Mouse (Mus musculus): ENCODE data around the gene Plekhm1. TPM values are rescaled to one million over a fixed set of nuclear protein-coding genes. Genes with fewer than 3 reads are reported as not detected.

Plekhm1 gene
- polyA plus RNA-seq, 1 experiment from 2014 or later, result 8.3 TPM

GRCm38 (mm10) chr11:103370397-103371221, 41.9 kb downstream of the Plekhm1 start:
- Histone ChIP-seq H3K27me3 (no peaks in the 10 kb centered on the region), H3K4me1 (peaks cover 21% of the 10 kb centered on the region; the same call in 1 of the 2 replicates), H3K9ac (no peak overlapping the region), H3K4me2 (no peak overlapping the region), H3K4me3 (no peak overlapping the region), H3K9me3 (no peaks in the 10 kb centered on the region), H3K27ac (peak overlapping the region; percentile 44; the same call in 1 of the 2 replicates), H3K36me3 (peaks cover 11% of the 10 kb centered on the region; the same call in 1 of the 2 replicates)
- no peak for ATAC-seq (ENCODE audit: borderline replicate concordance, extremely low read depth, low FRiP score, low TSS enrichment)
- 81% methylated on average over 9 of the region's 9 CpGs for WGBS

DNA sequence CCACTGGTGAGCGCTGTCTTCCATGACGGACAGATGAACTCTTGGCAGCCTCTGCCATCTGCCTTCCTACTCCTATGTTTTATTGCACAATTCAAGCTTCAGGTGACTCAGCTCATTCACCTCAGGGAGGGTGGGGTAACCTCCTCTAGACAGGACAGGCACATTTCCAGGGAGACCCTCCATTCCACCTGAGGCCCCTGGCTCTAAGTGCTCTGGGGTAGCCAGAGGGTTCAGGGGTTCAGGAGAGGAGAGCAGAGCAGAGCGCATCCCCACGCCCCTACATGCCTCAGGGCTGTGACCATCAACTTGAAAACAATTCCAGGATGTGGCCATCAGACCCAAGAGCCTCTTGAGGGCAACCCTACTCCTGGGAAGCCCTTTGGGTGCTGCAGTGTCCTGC, 47.0 kb downstream of the Plekhm1 start:
- peaks cover 39% of the 10 kb centered on the region for H3K4me1 ChIP-seq
- 85% methylated on average over 4 of the region's 4 CpGs for WGBS
- H3K9me3 ChIP-seq, result no peaks in the 10 kb centered on the region
- H3K36me3 ChIP-seq, result peaks cover 11% of the 10 kb centered on the region; the same call in 1 of the 2 replicates
- no peak overlapping the region for H3K4me3 ChIP-seq
- H3K4me2 ChIP-seq, result no peak overlapping the region
- no peak overlapping the region for H3K27ac ChIP-seq
- ATAC-seq (ENCODE audit: borderline replicate concordance, extremely low read depth, low FRiP score, low TSS enrichment), result no peak
- H3K9ac ChIP-seq, result no peak overlapping the region
- H3K27me3 ChIP-seq, result peaks cover 36% of the 10 kb centered on the region

DNA sequence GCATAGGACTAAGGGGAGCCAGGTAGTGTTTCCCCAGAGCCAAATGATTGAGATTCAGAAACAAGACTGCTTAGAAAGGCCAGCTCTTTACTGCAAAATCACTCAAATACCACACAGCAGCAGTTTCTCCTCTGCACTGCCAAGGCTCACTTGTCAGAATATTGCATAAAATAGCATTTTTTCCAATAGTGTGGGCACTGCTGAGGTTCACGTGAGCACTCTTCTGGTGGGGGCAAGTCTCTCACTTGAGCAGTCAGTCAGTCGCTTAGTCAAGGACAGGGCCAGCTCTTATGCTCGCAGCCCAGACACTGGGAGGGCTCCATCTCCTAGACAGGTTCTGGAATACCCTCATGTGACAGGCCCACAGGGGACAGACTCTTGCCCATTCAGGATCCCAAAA, 47.5 kb downstream of the Plekhm1 start:
- Histone ChIP-seq H3K27me3 (peaks cover 36% of the 10 kb centered on the region), H3K36me3 (peaks cover 11% of the 10 kb centered on the region; the same call in 1 of the 2 replicates), H3K9me3 (no peaks in the 10 kb centered on the region), H3K4me1 (peaks cover 39% of the 10 kb centered on the region), H3K4me2 (no peak overlapping the region), H3K4me3 (no peak overlapping the region), H3K27ac (peak overlapping the region; percentile 88; the same call in 1 of the 2 replicates), H3K9ac (no peak overlapping the region)
- WGBS, result 69% methylated on average over 3 of the region's 3 CpGs
- ATAC-seq (ENCODE audit: borderline replicate concordance, extremely low read depth, low FRiP score, low TSS enrichment), result no peak

DNA sequence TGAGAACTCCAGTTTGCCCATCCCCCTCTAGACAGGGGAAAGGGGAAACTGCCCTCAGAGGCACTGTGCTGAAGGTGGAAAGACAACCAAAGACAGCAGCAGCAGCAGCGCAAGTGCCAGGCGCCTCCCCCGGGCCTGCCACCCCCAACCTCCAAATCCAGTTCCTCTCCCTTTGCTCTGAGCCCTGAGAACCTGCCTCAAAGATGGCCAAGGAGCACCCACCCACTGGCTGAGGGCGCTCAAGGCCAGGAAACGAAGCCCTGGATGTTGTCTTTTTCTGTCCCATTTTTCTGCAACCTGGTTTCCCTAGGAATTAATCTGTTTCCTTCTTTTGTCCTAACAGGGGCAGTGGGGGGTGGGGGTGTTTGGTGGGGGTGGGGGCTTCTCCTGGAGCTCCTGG, 48.2 kb downstream of the Plekhm1 start:
- Histone ChIP-seq H3K4me2 (peak overlapping the region; percentile 89), H3K36me3 (peaks cover 11% of the 10 kb centered on the region; the same call in 1 of the 2 replicates), H3K9me3 (no peaks in the 10 kb centered on the region), H3K4me1 (peaks cover 41% of the 10 kb centered on the region), H3K27ac (peak overlapping the region; percentile 88), H3K9ac (no peak overlapping the region), H3K27me3 (peaks cover 39% of the 10 kb centered on the region), H3K4me3 (no peak overlapping the region)
- 41% methylated on average over 5 of the region's 5 CpGs for WGBS
- ATAC-seq (ENCODE audit: borderline replicate concordance, extremely low read depth, low FRiP score, low TSS enrichment), result no peak

DNA sequence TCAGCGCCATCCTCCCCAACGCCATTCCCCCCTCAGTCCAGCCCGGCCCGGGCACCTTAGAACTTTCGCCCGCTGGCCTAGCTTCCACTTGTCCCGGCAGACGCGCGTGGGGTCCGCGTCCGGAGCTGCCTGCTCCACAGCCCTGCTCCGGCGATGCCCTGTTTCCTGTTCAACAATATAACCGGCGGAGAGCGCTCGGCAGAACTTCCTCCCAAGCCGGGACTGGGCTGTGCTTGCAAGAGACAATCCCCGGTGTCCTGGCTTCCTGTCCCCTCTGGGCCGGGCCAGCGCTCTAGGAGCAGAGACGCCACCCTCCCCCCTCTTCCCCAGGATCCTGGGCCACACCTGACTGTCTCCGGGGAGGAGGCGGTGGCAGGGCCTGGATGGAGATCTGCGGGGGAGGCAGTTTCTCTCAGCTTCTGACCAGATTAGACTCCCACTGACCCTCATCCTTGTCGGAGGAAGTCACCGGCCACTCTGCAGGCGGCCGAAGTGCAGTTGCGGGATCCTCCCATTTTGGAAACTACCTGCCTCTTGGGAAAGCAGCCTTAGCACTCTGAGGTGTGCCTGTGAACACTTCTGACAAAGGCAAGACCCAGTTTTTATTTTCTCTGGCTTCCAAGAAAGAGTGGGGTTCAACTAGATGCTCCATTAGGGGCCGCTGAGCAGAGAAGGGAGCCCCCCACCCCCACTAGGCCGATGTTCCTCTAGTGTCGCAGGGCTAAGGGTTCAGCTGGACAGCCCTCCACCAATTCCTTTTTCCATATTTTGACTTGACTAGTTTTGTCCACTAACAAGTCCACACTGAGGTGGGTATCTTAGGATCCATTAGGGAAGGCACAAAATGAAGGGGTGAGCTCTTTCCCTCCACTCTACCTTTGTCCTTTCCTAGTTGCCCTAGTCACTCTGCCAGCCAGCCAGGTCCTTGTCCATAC, 49.0 kb downstream of the Plekhm1 start, which contains the start of gene Arhgap27:
Gene Arhgap27, minus strand, starts transcription at position 479 of the 935 bp plus-strand sequence.
- Histone ChIP-seq H3K36me3 (peaks cover 11% of the 10 kb centered on the region; the same call in 1 of the 2 replicates), H3K9ac (peak within 1 kb of the TSS; percentile 64), H3K9me3 (no peaks in the 10 kb centered on the region), H3K4me1 (peaks cover 49% of the 10 kb centered on the region), H3K27me3 (peaks cover 46% of the 10 kb centered on the region), H3K4me2 (peak within 1 kb of the TSS; percentile 89), H3K27ac (peak within 1 kb of the TSS; percentile 88), H3K4me3 (peak within 1 kb of the TSS; percentile 50)
- peak; percentile 62 for ATAC-seq (ENCODE audit: borderline replicate concordance, extremely low read depth, low FRiP score, low TSS enrichment)
- WGBS, result 2% methylated on average over 35 of the region's 35 CpGs

DNA sequence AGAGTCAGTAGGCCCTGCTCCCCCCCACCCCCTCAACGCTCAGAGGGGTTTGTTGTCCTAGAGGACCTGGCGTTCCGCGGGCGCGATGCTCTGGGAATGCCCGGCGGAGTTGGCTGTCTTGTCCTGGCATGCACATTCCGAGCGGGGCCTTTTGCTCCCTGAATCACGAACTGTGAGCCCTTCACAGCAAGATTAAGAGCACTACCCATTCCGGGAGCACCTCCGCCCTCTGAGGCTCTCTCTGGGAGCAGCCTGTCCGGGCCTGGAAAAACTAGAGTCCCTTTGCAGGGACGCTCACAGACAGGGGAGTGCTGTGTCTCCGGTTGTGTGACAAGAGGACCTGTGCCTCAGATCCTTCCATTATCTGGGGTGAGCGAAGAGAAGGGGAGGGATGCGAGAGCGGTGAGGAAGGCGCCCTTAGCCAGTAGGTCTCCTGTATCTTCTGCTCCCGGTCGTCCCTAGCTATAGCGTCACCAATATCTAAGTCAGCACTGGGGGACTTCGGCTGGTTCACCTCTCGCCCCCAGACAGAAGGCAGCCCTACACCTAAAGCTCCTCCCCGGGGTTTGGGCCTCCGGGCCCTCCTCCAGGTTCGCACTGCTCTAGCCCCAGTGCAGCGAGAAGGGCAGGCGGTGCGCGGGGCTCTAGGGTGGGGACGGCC, 49.8 kb downstream of the Plekhm1 start:
- WGBS, result 0% methylated on average over 33 of the region's 33 CpGs
- peaks cover 51% of the 10 kb centered on the region for H3K4me1 ChIP-seq
- peak; percentile 15; the same call in 1 of the 2 replicates for ATAC-seq (ENCODE audit: borderline replicate concordance, extremely low read depth, low FRiP score, low TSS enrichment)

GRCm38 (mm10) chr11:103362054-103362432, 50.4 kb downstream of the Plekhm1 start:
- peak overlapping the region; percentile 64 for H3K9ac ChIP-seq
- peaks cover 51% of the 10 kb centered on the region for H3K4me1 ChIP-seq
- peaks cover 49% of the 10 kb centered on the region for H3K27me3 ChIP-seq
- peak; percentile 27; the same call in 1 of the 2 replicates for ATAC-seq (ENCODE audit: borderline replicate concordance, extremely low read depth, low FRiP score, low TSS enrichment)
- H3K4me3 ChIP-seq, result peak overlapping the region; percentile 50
- H3K4me2 ChIP-seq, result peak overlapping the region; percentile 89
- 4% methylated on average over 13 of the region's 13 CpGs for WGBS
- H3K9me3 ChIP-seq, result no peaks in the 10 kb centered on the region
- H3K27ac ChIP-seq, result peak overlapping the region; percentile 88
- H3K36me3 ChIP-seq, result peaks cover 5% of the 10 kb centered on the region; the same call in 1 of the 2 replicates

More for the DNA sequence above, 49.8 kb downstream of the Plekhm1 start:
- Histone ChIP-seq H3K27ac (peak overlapping the region; percentile 88), H3K9ac (peak overlapping the region; percentile 64), H3K4me3 (peak overlapping the region; percentile 50), H3K4me2 (peak overlapping the region; percentile 89), H3K27me3 (peaks cover 46% of the 10 kb centered on the region), H3K9me3 (no peaks in the 10 kb centered on the region), H3K36me3 (peaks cover 11% of the 10 kb centered on the region; the same call in 1 of the 2 replicates)

DNA sequence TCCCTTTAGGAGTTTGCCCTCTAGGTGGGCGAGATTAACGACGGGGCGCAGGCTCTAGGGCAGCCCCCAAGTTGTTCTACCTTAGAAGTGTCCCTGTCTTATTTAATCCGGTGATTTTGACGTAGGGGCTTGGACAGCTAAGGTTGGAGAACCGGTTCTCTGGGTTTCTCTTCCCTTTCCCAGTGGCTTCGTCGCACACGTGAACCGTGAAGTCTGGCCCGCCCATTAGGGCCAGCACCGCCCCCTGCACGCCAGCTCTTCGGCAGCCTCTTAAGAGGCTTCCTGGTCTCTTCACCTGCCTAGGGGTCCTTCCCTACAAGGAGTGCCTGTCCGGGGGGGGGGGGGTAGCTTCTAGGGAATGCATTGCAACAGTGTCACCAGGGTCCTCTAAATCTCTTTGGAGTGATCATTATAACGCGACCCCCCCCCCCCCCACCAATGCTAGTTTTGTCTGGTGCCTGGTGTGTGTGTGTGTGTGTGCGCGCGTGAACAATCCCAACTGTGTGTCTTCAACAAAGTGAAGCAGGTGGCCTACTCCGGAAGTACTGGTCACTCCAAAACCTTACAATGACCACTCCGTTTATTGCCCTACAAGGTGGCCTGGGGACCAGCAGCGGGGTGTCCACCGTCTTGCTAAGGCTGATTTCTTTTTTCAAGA, 51.0 kb downstream of the Plekhm1 start:
- Histone ChIP-seq H3K4me1 (peaks cover 51% of the 10 kb centered on the region), H3K4me2 (peak overlapping the region; percentile 89), H3K9me3 (no peaks in the 10 kb centered on the region), H3K4me3 (peak overlapping the region; percentile 50), H3K9ac (peak overlapping the region; percentile 64; the same call in 1 of the 2 replicates), H3K27me3 (peaks cover 50% of the 10 kb centered on the region), H3K36me3 (peaks cover 2% of the 10 kb centered on the region; the same call in 1 of the 2 replicates), H3K27ac (peak overlapping the region; percentile 88)
- WGBS, result 5% methylated on average over 25 of the region's 25 CpGs
- peak; percentile 19; the same call in 1 of the 2 replicates for ATAC-seq (ENCODE audit: borderline replicate concordance, extremely low read depth, low FRiP score, low TSS enrichment)

GRCm38 (mm10) chr11:103360661-103361081, 51.8 kb downstream of the Plekhm1 start:
- WGBS, result 3% methylated on average over 48 of the region's 48 CpGs
- peak overlapping the region; percentile 50 for H3K4me3 ChIP-seq
- H3K9me3 ChIP-seq, result no peaks in the 10 kb centered on the region
- 0 out of 2 replicates have a peak, but pooled peaks have one; percentile 2 for ATAC-seq (ENCODE audit: borderline replicate concordance, extremely low read depth, low FRiP score, low TSS enrichment)
- H3K9ac ChIP-seq, result peak overlapping the region; percentile 30
- peak overlapping the region; percentile 88 for H3K27ac ChIP-seq
- peak overlapping the region; percentile 89 for H3K4me2 ChIP-seq
- peaks cover 50% of the 10 kb centered on the region for H3K27me3 ChIP-seq
- H3K36me3 ChIP-seq, result no peaks in the 10 kb centered on the region
- peaks cover 58% of the 10 kb centered on the region for H3K4me1 ChIP-seq

GRCm38 (mm10) chr11:103359841-103360641, 52.4 kb downstream of the Plekhm1 start:
- H3K36me3 ChIP-seq, result no peaks in the 10 kb centered on the region
- WGBS, result 2% methylated on average over 56 of the region's 60 CpGs
- H3K27me3 ChIP-seq, result peaks cover 50% of the 10 kb centered on the region
- H3K9me3 ChIP-seq, result no peaks in the 10 kb centered on the region
- H3K4me2 ChIP-seq, result peak overlapping the region; percentile 89
- peak; percentile 35; the same call in 1 of the 2 replicates for ATAC-seq (ENCODE audit: borderline replicate concordance, extremely low read depth, low FRiP score, low TSS enrichment)
- peak overlapping the region; percentile 50 for H3K4me3 ChIP-seq
- peak overlapping the region; percentile 30 for H3K9ac ChIP-seq
- H3K4me1 ChIP-seq, result peaks cover 59% of the 10 kb centered on the region
- H3K27ac ChIP-seq, result peak overlapping the region; percentile 88

All from lung, embryonic 15.5 days (tissue).